Mouse (Mus musculus) brain, embryonic 14.5 days (tissue): ENCODE data around the gene Tnpo2.

ENCODE experiments used
- CTCF ChIP-seq: fragments of 200-500 bp; IDR thresholded peaks from 2 replicates; pipeline ENCODE4 v1.5.1; 2012; ENCODE audit warnings: inconsistent platforms, mild to moderate bottlenecking, moderate library complexity, borderline replicate concordance; ENCODE audit not compliant: insufficient read depth, insufficient read length; ENCODE audit errors: extremely low read depth
- POLR2A ChIP-seq: fragments of 200-500 bp; IDR thresholded peaks from 2 replicates; pipeline ENCODE4 v1.6.1; 2012; ENCODE audit warnings: mild to moderate bottlenecking, inconsistent platforms, borderline replicate concordance; ENCODE audit not compliant: poor library complexity, insufficient read depth, insufficient read length, severe bottlenecking; ENCODE audit errors: extremely low read depth

DNA sequence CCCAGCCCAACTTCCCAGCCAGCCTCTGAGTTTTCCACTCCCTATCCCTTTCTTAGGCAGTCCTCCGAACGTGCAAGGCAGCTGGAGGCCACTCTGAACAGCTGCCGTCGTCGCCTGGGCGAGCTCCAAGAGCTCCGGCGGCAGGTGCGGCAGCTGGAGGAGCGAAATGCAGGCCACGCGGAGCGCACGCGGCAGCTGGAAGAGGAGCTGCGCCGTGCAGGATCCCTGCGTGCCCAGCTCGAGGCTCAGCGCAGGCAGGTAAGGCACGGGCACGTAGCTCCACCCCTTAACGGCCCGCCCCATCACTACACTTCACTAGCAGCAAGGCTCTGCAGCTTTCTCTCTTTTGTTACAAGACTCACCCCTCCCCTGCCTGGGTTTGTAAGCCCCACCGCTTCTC, 41.0 kb upstream of the Tnpo2 start:
- no peak for TF ChIP-seq POLR2A
- TF ChIP-seq CTCF: no peak
